Comparison of ENCODE assay signal across 9 mouse cellular contexts in genomic region chr4:137890596-137890995, GRCm38 (mm10). TPM values are rescaled to one million over a fixed set of nuclear protein-coding genes. Genes with fewer than 3 reads are reported as not detected.
DNase-seq lines count a peak whose midpoint lies in the region; ATAC-seq and TF ChIP-seq lines count a peak whose summit lies in the region.
"Had no signal": no experiment of that assay in that cellular context is flagged by ENCODE, and none has a peak within 500 bp of the region (broad histone marks: within the 10 kb centered on the region; RNA-seq: fewer than 3 reads in every experiment).

No protein-coding gene starts in this region.

- ATAC-seq in hindbrain, embryonic 12.5 days (ENCODE audit: low FRiP score), result no peak
- no peak for ATAC-seq in hindbrain, embryonic 15.5 days (ENCODE audit: low FRiP score, low read depth)
- ATAC-seq in midbrain, postnatal 0 days (ENCODE audit: low FRiP score), result no peak

- no peak overlapping the region for H3K4me2 ChIP-seq in hindbrain, embryonic 12.5 days (replicated peaks)
- no peak overlapping the region for H3K4me2 ChIP-seq in hindbrain, embryonic 15.5 days
- H3K4me2 ChIP-seq in midbrain, postnatal 0 days (ENCODE audit: low read depth, low read length, poor library complexity, severe bottlenecking), result no peak overlapping the region
- H3K4me2 ChIP-seq: heart, embryonic 13.5 days had no signal

- peaks cover 18% of the 10 kb centered on the region for H3K79me2 ChIP-seq in C2C12 (ENCODE audit: control insufficient read depth, insufficient read depth)

- H3K79me3 ChIP-seq in C2C12 (ENCODE audit: low read depth), result peaks cover 4% of the 10 kb centered on the region

- H3K4me3 ChIP-seq in hindbrain, embryonic 12.5 days, result no peak overlapping the region
- no peak overlapping the region for H3K4me3 ChIP-seq in hindbrain, embryonic 10.5 days
- no peak overlapping the region for H3K4me3 ChIP-seq in C2C12 (ENCODE audit: insufficient read depth, poor library complexity, severe bottlenecking)
- H3K4me3 ChIP-seq in brown adipose tissue, adult 24 weeks (ENCODE audit: insufficient read depth, low read depth, low read length), result no peak overlapping the region
- H3K4me3 ChIP-seq in hindbrain, embryonic 15.5 days, result no peak overlapping the region
- no peak overlapping the region for H3K4me3 ChIP-seq in midbrain, postnatal 0 days (ENCODE audit: low read depth, low read length)
- H3K4me3 ChIP-seq: heart, embryonic 13.5 days had no signal

- H3K9me3 ChIP-seq in hindbrain, embryonic 12.5 days (replicated peaks), result no peaks in the 10 kb centered on the region
- no peaks in the 10 kb centered on the region for H3K9me3 ChIP-seq in hindbrain, embryonic 10.5 days
- H3K9me3 ChIP-seq in hindbrain, embryonic 15.5 days, result no peaks in the 10 kb centered on the region
- H3K9me3 ChIP-seq in midbrain, postnatal 0 days (ENCODE audit: low read length), result no peaks in the 10 kb centered on the region
- H3K9me3 ChIP-seq: heart, embryonic 13.5 days had no signal

- H3K36me3 ChIP-seq in hindbrain, embryonic 12.5 days, result no peaks in the 10 kb centered on the region
- no peaks in the 10 kb centered on the region for H3K36me3 ChIP-seq in hindbrain, embryonic 10.5 days
- no peaks in the 10 kb centered on the region for H3K36me3 ChIP-seq in C2C12 (ENCODE audit: control insufficient read depth, insufficient read depth)
- no peaks in the 10 kb centered on the region for H3K36me3 ChIP-seq in hindbrain, embryonic 15.5 days
- H3K36me3 ChIP-seq in midbrain, postnatal 0 days (ENCODE audit: insufficient read depth, low read length), result no peaks in the 10 kb centered on the region
- H3K36me3 ChIP-seq: heart, embryonic 13.5 days had no signal

- no peak overlapping the region for H3K9ac ChIP-seq in hindbrain, embryonic 12.5 days
- no peak overlapping the region for H3K9ac ChIP-seq in hindbrain, embryonic 15.5 days
- no peak overlapping the region for H3K9ac ChIP-seq in midbrain, postnatal 0 days (replicated peaks; ENCODE audit: low read length, poor library complexity, severe bottlenecking)
- H3K9ac ChIP-seq: heart, embryonic 13.5 days had no signal

- no peak for DNase-seq in hindbrain, embryonic 10.5 days (ENCODE audit: low spot score)
- DNase-seq in midbrain, postnatal 0 days (ENCODE audit: low spot score), result peak; percentile 54
- DNase-seq in layer of hippocampus, adult 8-10 months (ENCODE audit: low spot score in 2 of 2), result no peak
- DNase-seq in cerebellum, adult 9-10 months, result no peak

- peak overlapping the region; percentile 80; the same call in 1 of the 2 replicates for H3K27ac ChIP-seq in hindbrain, embryonic 12.5 days
- H3K27ac ChIP-seq in hindbrain, embryonic 10.5 days, result no peak overlapping the region
- H3K27ac ChIP-seq in brown adipose tissue, adult 24 weeks (replicated peaks; ENCODE audit: low read depth, low read length), result peak overlapping the region; percentile 29
- H3K27ac ChIP-seq in hindbrain, embryonic 15.5 days (replicated peaks), result peak overlapping the region; percentile 80; the same call in 1 of the 2 replicates
- peak overlapping the region; percentile 86; the same call in 1 of the 2 replicates for H3K27ac ChIP-seq in midbrain, postnatal 0 days (ENCODE audit: low read depth, low read length)
- H3K27ac ChIP-seq: heart, embryonic 13.5 days had no signal

- H3K27me3 ChIP-seq in hindbrain, embryonic 12.5 days, result no peaks in the 10 kb centered on the region
- no peaks in the 10 kb centered on the region for H3K27me3 ChIP-seq in hindbrain, embryonic 10.5 days (ENCODE audit: insufficient read depth, poor library complexity, severe bottlenecking)
- no peaks in the 10 kb centered on the region for H3K27me3 ChIP-seq in C2C12 (ENCODE audit: control insufficient read depth, insufficient read depth, insufficient read length)
- no peaks in the 10 kb centered on the region for H3K27me3 ChIP-seq in hindbrain, embryonic 15.5 days
- no peaks in the 10 kb centered on the region for H3K27me3 ChIP-seq in midbrain, postnatal 0 days (ENCODE audit: insufficient read depth, low read length)
- H3K27me3 ChIP-seq: heart, embryonic 13.5 days had no signal

- H3ac ChIP-seq in C2C12 (ENCODE audit: control insufficient read depth, insufficient read length, low read depth), result no peak overlapping the region

- H3K4me1 ChIP-seq in hindbrain, embryonic 12.5 days, result peaks cover 42% of the 10 kb centered on the region
- H3K4me1 ChIP-seq in hindbrain, embryonic 10.5 days (replicated peaks), result peaks cover 65% of the 10 kb centered on the region
- peaks cover 13% of the 10 kb centered on the region for H3K4me1 ChIP-seq in brown adipose tissue, adult 24 weeks (ENCODE audit: control insufficient read depth, insufficient read depth, insufficient read length, low read length)
- H3K4me1 ChIP-seq in hindbrain, embryonic 15.5 days (replicated peaks), result peaks cover 38% of the 10 kb centered on the region
- H3K4me1 ChIP-seq in midbrain, postnatal 0 days (ENCODE audit: insufficient read depth, low read length), result peaks cover 21% of the 10 kb centered on the region

- TF ChIP-seq CTCF in C2C12 (IDR thresholded peaks at IDR 0.05; ENCODE audit: control insufficient read depth, insufficient read depth, insufficient read length), result peak; percentile 30
- TF ChIP-seq CTCF in midbrain, postnatal 0 days (IDR thresholded peaks at IDR 0.05), result peak; percentile 44; the same call in 1 of the 2 replicates

- WGBS in hindbrain, embryonic 12.5 days, result 81% methylated on average over 4 of the region's 4 CpGs
- 80% methylated on average over 4 of the region's 4 CpGs for WGBS in hindbrain, embryonic 10.5 days
- WGBS in hindbrain, embryonic 15.5 days, result 78% methylated on average over 4 of the region's 4 CpGs
- WGBS in midbrain, postnatal 0 days, result 72% methylated on average over 4 of the region's 4 CpGs

TF ChIP-seq in C2C12, 6 proteins besides CTCF, POLR2A, EP300 and RAD21:
- no peak for TF ChIP-seq MYOD1 (IDR thresholded peaks at IDR 0.05; ENCODE audit: control insufficient read depth, insufficient read length, low read depth)
- no peak for TF ChIP-seq CEBPB (IDR thresholded peaks at IDR 0.05; ENCODE audit: low read depth)
- peak; percentile 51 for TF ChIP-seq FOSL1 (IDR thresholded peaks at IDR 0.05; ENCODE audit: insufficient read depth, low read length, poor library complexity, severe bottlenecking)
- TF ChIP-seq USF1 (IDR thresholded peaks at IDR 0.05; ENCODE audit: low read depth), result no peak
- no peak for TF ChIP-seq MYOG (IDR thresholded peaks at IDR 0.05; ENCODE audit: control insufficient read depth, extremely low read depth, insufficient read length)
- TF ChIP-seq MAX (IDR thresholded peaks at IDR 0.05), result peak; percentile 54

RNA-seq across cellular contexts. Expression of gene Ece1, which starts 28.6 kb away (rescaled TPM):
- 20.1 and 38.1 TPM in 2 replicates for polyA plus RNA-seq in hindbrain, embryonic 12.5 days (2016; fragmentation: Nextera tagmentation; extraction: Ambion mirVana)
- 33.7 and 37.6 TPM in 2 replicates for polyA plus RNA-seq in hindbrain, embryonic 10.5 days (2016; fragmentation: Nextera tagmentation; extraction: Ambion mirVana)
- 198 TPM for polyA plus RNA-seq in C2C12 (2012; fragmentation: generic; extraction: Trizol)
- polyA plus RNA-seq in brown adipose tissue, adult 24 weeks (2012; ENCODE audit: insufficient read depth, insufficient read length, missing spikeins), result 28.5 and 28.8 TPM in 2 replicates
- polyA plus RNA-seq in hindbrain, embryonic 15.5 days (2015; fragmentation: Nextera tagmentation; extraction: Ambion mirVana), result 18.7 and 24.8 TPM in 2 replicates
- total RNA-seq in midbrain, postnatal 0 days (2014; rRNA removed), result 36.3 and 51.9 TPM in 2 replicates
- polyA plus RNA-seq in midbrain, postnatal 0 days (2015; fragmentation: Nextera tagmentation; extraction: Ambion mirVana), result 23.2 and 23.7 TPM in 2 replicates
- 10 to 100 TPM; 47.2 to 63.1 (median 53.9) TPM for total RNA-seq in layer of hippocampus, adult 8-10 months (2022)
